Mouse (Mus musculus) heart, adult 2 months (tissue): ENCODE measurements around the gene Asns. TPM values are rescaled to one million over a fixed set of nuclear protein-coding genes. Genes with fewer than 3 reads are reported as not detected.
A peak's percentile ranks its signal among the peaks of the same experiment; 100 is the strongest.

Experiments
- DNase-seq, 2 experiments: peaks; one replicate each; pipeline ENCODE4 v3.0.0; 2021
- H3K27ac ChIP-seq: fragments of 200-600 bp; 2 replicates; pipeline ENCODE4 v1.8.1; 2022
- H3K27me3 ChIP-seq: fragments of 200-500 bp; 2 replicates; pipeline ENCODE4 v1.6.1; 2012; ENCODE audit warnings: mild to moderate bottlenecking, low read length, inconsistent platforms, mixed read lengths; ENCODE audit not compliant: control insufficient read depth, insufficient read depth
- H3K36me3 ChIP-seq: fragments of 200-500 bp; 2 replicates; pipeline ENCODE4 v1.6.1; 2012; ENCODE audit warnings: low read length, inconsistent platforms; ENCODE audit not compliant: control insufficient read depth, insufficient read depth
- H3K4me1 ChIP-seq: fragments of 200-500 bp; 2 replicates; pipeline ENCODE4 v1.6.1; 2011; ENCODE audit warnings: low read length; ENCODE audit not compliant: control insufficient read depth, insufficient read depth
- H3K4me3 ChIP-seq: fragments of 200-600 bp; 2 replicates; pipeline ENCODE4 v1.8.1; 2022
- H3K79me2 ChIP-seq: fragments of 200-500 bp; replicated peaks from 2 replicates; pipeline ENCODE4 v1.6.1; 2012; ENCODE audit warnings: mild to moderate bottlenecking, inconsistent platforms, low read length, moderate library complexity, mixed read lengths; ENCODE audit not compliant: control insufficient read depth, insufficient read depth
- H3K9ac ChIP-seq: fragments of 200-500 bp; 2 replicates; pipeline ENCODE4 v1.6.1; 2012; ENCODE audit warnings: low read depth, mild to moderate bottlenecking, control low read depth, inconsistent platforms, low read length, mixed read lengths
- CTCF ChIP-seq: fragments of 200-600 bp; IDR thresholded peaks from 2 replicates; pipeline ENCODE4 v1.8.1; 2022; ENCODE audit warnings: antibody characterized with exemption, mild to moderate bottlenecking, moderate library complexity
- EP300 ChIP-seq: fragments of 200-500 bp; IDR thresholded peaks from 2 replicates; pipeline ENCODE4 v1.6.1; 2011; ENCODE audit warnings: low read depth, low read length, control low read depth; ENCODE audit not compliant: insufficient read depth
- POLR2A ChIP-seq: fragments of 200-500 bp; IDR thresholded peaks from 2 replicates; pipeline ENCODE4 v1.6.1; 2011; ENCODE audit warnings: mild to moderate bottlenecking, low read depth, low read length, control low read depth; ENCODE audit not compliant: insufficient read depth
- WGBS: fragments of 180-500 bp; shearing (Covaris S2); methylation state at CpG from one replicate; pipeline ENCODE4 v1.1.7; 2018; 5-methylcytosine and 5-hydroxymethylcytosine counted together
- intact Hi-C: fragments of 180-260 bp; cut with DNase I; formaldehyde crosslinking; loops from one replicate; pipeline ENCODE4 v1.15.1; 2025
- long read RNA-seq: library from polyadenylated mRNA; stranded (forward); transcript quantifications from one replicate; pipeline ENCODE4 v2.0.0, GENCODE M21; 2021
- polyA plus RNA-seq: library from polyadenylated mRNA; depleted of rRNA; stranded (reverse); fragments of >200 nt; gene quantifications from 2 replicates; pipeline ENCODE4 v1.2.3, GENCODE M21; 2012; rRNA removed
- total RNA-seq, 2 experiments: library from RNA; stranded (reverse); gene quantifications; 2 replicates each; pipeline ENCODE4 v1.2.3; 2021

Asns gene
- total RNA-seq (1 to 10 TPM; 2.9 to 3.2 TPM), polyA plus RNA-seq (5.5 and 14.0 TPM in 2 replicates)
- long read RNA-seq, transcript Asns-201 (12 exons, 2,001 nt): major isoform, 5 of 6 reads
- long read RNA-seq, partial matches to known transcripts: 0 of 6 reads
- long read RNA-seq, other reads (novel, unspliced or antisense): 1 of 6 reads

GRCm38 (mm10) chr6:7692884-7693585 is at the start of gene Asns:
Asns (minus strand) TSS chr6:7693254.
- Histone ChIP-seq H3K27ac (peak within 1 kb of the TSS; percentile 26; the same call in 1 of the 2 replicates), H3K4me3 (peak within 1 kb of the TSS; percentile 56), H3K79me2 (no peaks in the 10 kb centered on the region), H3K9ac (peak within 1 kb of the TSS; percentile 40), H3K36me3 (no peaks in the 10 kb centered on the region), H3K27me3 (no peaks in the 10 kb centered on the region), H3K4me1 (peaks cover 2% of the 10 kb centered on the region; the same call in 1 of the 2 replicates)
- intact Hi-C loops: no loop called here
- 2% methylated on average over 51 of the region's 51 CpGs for WGBS
- TF ChIP-seq CTCF (peak; percentile 42), EP300 (no peak), POLR2A (no peak)
- DNase-seq: peak; percentile 79 to 80

- H3K9ac ChIP-seq: no peak overlapping the region
- H3K4me1 ChIP-seq: no peaks in the 10 kb centered on the region
- no peak for DNase-seq
- no peaks in the 10 kb centered on the region for H3K27me3 ChIP-seq
- 52% methylated on average over 3 of the region's 3 CpGs for WGBS
- no peaks in the 10 kb centered on the region for H3K36me3 ChIP-seq
- TF ChIP-seq EP300 (no peak), POLR2A (no peak), CTCF (no peak)
- no peak overlapping the region for H3K4me3 ChIP-seq
- H3K79me2 ChIP-seq: no peaks in the 10 kb centered on the region
- intact Hi-C loops: no loop called here
- no peak overlapping the region for H3K27ac ChIP-seq
These were observed 48.7 kb upstream of the Asns start for GRCm38 (mm10) chr6:7741721-7742120.

GRCm38 (mm10) chr6:7737842-7738241 is 44.8 kb upstream of the Asns start:
- Histone ChIP-seq H3K36me3 (no peaks in the 10 kb centered on the region), H3K27me3 (no peaks in the 10 kb centered on the region), H3K27ac (no peak overlapping the region), H3K9ac (no peak overlapping the region), H3K4me1 (no peaks in the 10 kb centered on the region), H3K4me3 (no peak overlapping the region), H3K79me2 (no peaks in the 10 kb centered on the region)
- DNase-seq: no peak
- 91% methylated on average over 2 of the region's 2 CpGs for WGBS
- intact Hi-C loops: no loop called here
- no peak for TF ChIP-seq CTCF
- no peak for TF ChIP-seq EP300
- no peak for TF ChIP-seq POLR2A

GRCm38 (mm10) chr6:7732754-7733708 is 40.0 kb upstream of the Asns start:
- Histone ChIP-seq H3K79me2 (no peaks in the 10 kb centered on the region), H3K4me3 (no peak overlapping the region), H3K27ac (no peak overlapping the region), H3K27me3 (no peaks in the 10 kb centered on the region), H3K36me3 (no peaks in the 10 kb centered on the region), H3K4me1 (no peaks in the 10 kb centered on the region), H3K9ac (no peak overlapping the region)
- peak; percentile 75 to 88 for DNase-seq
- TF ChIP-seq EP300: peak; percentile 77; the same call in 1 of the 2 replicates
- no peak for TF ChIP-seq POLR2A
- peak; percentile 97 for TF ChIP-seq CTCF
- 28% methylated on average over 12 of the region's 12 CpGs for WGBS
- intact Hi-C loops: loop anchor here (1.0 to 5.0 kb wide), 5 partner anchors 252 to 539 kb away; no protein-coding TSS in a partner anchor

GRCm38 (mm10) chr6:7732097-7732496 is 39.0 kb upstream of the Asns start:
- Histone ChIP-seq H3K27ac (no peak overlapping the region), H3K79me2 (no peaks in the 10 kb centered on the region), H3K4me3 (no peak overlapping the region), H3K4me1 (no peaks in the 10 kb centered on the region), H3K9ac (no peak overlapping the region), H3K27me3 (no peaks in the 10 kb centered on the region), H3K36me3 (no peaks in the 10 kb centered on the region)
- intact Hi-C loops: loop anchor here (2.0 to 5.0 kb wide), 3 partner anchors 253 to 540 kb away; no protein-coding TSS in a partner anchor
- TF ChIP-seq CTCF (no peak), EP300 (no peak), POLR2A (no peak)
- 63% methylated on average over 6 of the region's 6 CpGs for WGBS
- no peak for DNase-seq
